Mouse (Mus musculus) embryo, embryonic 11.5 days (tissue): ENCODE results near the gene Lgals4.

Experiments
- DNase-seq: peaks from one replicate; pipeline ENCODE4 v3.0.0-alpha.2; 2012; ENCODE audit warnings: low read depth, low spot score

The Lgals4 gene

DNA sequence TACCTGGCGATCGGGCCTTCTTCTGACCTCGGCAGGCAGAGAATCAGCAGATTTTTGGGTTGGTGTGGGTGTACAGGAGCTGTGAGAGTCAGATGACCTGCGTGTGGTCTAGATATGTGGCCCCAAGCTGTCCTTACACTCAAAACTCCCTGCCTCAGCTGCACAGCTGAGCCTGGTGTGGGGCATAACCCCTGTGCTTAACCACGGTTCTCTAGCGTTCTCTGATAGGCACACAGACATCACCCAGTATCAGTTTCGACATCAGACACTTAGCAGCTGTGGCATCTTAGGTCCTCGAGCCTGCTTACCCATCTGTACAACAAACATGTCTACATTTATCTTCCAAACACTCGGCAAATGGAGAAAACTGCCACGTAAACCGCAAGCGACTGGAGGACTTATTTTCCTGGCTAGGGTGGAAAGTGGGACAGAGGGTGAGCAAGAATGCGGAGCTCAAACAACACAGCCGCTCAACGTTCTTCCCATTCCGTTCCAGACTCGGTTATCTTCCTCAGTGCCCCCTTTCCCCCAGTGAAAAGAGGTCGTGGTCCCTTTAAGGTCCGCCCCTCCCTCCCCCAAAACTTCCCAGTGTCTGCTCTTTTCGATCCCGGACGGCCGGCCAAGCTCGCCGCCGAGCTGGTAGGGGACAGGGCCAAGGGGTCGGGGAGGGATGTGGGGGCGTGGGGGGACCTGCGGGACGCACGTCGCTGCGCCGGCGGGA is 25.3 kb upstream of the Lgals4 start, which contains the start of gene Hnrnpl:
TSS of gene Hnrnpl (plus strand) at position 321 of the 721 bp plus-strand sequence.
- no peak for DNase-seq

DNA sequence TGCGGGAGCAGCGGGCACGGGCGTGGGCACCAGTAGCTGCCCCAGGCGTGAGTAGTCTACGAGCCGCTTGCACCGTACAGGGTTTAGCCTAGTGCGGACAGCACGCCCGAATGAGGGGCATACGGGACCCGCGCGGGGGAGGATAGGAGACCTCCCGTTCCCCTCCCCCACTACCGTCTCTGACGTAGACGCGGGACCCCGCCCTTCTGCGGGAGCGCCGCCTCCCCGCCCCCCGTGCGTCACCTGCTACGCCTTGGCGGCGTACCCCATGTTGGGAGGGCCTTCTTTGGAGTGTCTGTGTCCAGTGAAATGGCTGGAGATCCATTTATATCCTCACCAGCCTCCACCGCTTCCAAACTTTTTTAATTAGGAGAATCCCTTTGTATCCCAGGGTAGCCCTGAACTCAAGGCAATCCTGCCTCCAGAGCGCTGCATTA is 24.7 kb upstream of the Lgals4 start:
- DNase-seq: peak; percentile 86

DNA sequence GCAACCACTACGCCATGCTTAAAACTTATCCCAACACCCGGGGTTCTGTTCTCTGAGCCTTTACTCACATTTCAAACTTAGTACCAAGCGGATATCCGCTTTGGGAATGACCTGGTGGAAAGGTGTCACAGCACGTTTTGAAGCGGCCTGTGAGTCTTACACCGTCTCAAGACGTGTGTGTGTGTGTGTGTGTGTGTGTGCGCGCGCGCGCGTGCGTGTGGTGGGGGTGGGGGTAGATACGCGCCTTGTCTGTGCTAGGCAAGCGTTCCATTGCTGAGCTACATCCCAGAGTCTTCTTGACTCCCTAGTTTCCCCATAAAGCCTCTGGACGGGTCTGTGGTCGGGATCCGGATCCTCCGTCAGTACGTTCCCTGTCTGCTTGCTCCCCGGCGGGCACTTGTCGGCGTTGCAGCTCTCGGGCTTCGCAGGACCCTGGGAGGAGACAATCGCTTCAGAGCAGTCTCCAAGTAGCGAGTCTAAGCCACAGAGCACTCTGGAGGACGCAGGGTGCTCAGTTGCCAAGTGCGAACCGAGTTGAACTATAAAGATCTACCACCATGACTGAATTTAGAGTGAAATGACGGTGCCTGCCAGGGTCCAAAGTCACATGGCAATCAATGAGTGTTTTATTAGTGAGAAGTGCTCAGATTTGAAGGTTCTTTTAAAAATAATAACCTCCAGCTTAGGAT is 24.1 kb upstream of the Lgals4 start:
- peak; percentile 46 for DNase-seq

DNA sequence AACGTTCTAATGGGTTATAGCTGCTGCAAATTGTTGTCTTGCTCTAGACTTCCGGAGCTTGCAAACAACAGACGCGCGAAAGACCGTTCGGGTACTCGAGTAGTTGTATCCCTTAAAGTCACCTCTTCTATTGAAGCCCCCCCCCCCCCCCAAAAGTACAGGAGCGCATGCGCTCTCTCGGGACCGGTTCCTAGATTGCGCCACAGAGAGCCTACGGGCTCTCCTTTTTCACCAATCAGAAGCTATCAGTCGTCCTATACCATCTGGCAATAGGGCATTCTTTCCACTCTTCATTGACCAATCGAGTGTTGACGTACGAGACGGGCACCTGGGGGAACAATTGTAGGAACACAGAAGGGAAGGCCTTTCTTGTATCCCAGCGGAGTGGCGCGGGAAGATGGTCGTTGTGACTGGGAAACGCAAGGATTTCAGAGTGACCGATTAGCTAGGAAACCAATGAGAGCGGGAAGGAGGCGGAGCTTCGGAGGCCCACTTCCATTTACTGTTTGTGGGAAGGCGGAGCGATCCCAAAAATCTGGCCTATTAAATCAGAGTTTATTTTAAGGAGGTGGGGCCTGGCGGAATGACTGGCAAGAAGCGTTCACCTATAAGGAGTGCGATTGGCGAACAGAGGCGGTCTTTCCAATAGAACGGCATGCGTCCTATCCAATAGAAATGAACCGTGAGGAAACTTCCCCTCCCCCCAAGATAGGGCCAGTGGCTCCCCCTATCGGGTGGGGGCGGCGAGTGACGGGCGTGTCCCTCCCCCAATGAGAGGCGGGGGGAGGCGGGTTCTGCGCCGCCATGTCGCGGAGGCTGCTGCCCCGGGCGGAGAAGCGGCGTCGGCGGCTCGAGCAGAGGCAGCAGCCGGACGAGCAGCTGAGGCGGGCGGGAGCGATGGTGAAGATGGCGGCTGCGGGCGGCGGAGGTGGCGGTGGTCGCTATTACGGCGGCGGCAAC is 23.3 kb upstream of the Lgals4 start:
- DNase-seq: peak; percentile 98

DNA sequence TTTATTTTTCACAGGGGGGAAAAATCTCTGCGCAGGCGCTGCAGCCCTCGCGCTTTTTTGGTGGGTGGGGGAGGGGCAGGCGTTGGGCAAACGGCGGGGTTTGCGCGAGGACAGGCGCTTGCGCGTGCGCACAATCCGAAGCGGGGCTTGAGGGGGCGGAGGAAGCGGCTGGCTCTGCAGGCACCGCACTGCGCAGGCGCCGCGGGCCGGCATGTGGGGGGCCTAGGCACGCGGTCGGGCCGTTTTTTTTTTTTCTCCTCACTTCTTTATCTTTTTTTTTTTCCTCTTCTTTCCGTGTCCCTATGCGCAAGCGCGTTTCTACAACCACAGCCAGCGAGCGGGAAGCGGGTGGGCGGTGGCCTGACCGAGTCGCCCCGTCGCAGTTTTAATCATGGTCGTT is 22.4 kb upstream of the Lgals4 start:
- peak; percentile 92 for DNase-seq

DNA sequence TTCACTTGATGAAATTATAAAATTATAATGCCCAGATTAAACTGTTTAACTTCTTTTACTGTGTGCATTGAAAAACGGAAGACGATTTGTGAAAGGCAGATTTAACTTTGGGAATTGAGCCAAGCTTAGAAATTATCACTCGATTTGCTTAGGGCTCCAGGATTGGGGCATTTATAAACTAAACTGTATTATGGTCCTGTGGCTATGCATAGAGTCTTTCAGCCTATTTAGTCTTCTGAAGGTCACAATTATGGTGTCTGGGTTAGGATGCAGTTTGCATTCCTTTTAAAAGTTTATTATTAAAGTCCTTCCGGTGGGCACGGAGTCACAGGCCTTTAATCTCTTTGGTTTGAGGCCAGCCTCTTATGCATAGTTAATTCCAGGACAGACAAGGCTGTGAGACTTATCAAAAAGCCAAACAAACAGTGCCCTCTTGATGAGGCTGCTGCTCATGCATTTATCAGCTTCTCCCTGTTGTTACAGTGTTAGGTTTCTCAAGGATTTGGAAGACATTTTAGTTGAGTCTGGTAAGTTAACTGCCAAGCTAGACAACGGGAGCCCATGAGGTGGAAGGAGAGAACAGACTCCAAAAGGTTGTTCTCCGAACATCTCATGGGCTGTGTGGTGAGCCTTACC is 21.9 kb upstream of the Lgals4 start:
- no peak for DNase-seq

DNA sequence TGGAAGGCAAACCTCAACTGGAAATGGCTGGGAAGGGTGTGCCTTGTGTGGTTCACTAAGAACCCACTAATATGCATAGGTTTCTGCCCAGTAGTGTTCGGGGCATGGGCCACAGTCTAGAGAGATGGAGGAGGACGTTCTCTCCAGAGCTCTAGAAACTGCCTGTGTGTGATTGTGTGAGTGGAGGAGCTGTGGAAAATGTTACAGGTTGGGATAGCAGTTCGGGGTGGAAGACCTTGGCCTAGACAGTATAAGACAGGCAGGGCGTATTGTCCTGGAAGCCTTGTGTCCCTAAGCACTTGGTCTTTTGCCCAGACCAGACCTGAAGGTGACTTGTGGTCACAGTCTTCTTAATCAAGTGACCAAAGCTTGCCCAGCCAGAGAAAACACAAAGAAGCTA is 21.2 kb upstream of the Lgals4 start:
- no peak for DNase-seq

DNA sequence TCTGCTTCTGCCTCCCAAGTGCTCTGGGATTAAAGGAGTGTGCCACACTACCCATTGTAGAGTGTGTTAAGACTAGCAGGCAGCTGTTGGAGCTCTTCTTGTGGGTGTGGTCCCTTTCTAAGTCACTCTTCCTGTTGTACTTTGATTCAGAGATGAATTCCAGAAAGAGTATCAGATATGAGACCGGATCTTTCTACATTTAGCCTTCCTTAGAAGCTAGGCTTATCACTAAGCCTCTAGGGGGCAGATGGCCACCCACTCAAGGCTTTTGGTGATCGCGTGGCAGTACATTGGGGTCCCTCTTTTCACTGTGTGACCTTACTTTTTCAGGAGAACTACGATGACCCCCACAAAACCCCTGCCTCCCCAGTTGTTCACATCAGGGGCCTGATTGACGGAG is 20.7 kb upstream of the Lgals4 start:
- DNase-seq: no peak

DNA sequence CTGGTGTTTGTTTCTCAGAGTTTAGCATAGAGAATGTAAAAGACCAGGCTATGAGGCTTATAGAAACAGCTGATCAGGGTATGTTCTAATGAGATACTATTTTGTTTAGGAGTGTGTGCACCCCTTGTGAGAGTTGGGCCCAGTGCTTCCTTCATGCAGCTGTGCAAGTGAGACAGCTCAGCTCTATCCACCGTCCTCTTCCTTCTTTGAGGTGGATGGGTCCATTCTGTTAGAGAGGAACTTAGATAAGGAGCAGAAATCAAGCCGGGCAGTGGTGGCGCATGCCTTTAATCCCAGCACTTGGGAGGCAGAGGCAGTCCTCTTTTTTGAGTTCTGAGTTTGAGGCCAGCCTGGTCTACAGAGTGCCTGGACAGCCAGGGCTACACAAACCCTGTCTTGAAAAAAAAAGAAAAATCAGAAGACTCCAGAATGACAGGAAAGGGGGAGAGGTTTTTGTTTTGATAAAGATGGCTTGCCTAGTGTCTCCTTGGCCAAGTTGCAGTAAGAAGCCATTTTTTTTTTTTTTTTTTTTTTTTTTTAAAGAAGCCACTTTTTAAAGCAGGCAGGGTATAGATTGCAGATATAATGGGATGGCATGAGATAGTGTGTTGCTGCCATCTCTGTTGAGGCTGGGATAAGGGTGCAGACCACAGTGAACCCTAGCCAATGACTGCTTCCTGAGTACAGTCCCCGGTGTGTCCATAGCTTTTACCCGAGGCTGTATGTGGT is 19.2 kb upstream of the Lgals4 start:
- DNase-seq: no peak

DNA sequence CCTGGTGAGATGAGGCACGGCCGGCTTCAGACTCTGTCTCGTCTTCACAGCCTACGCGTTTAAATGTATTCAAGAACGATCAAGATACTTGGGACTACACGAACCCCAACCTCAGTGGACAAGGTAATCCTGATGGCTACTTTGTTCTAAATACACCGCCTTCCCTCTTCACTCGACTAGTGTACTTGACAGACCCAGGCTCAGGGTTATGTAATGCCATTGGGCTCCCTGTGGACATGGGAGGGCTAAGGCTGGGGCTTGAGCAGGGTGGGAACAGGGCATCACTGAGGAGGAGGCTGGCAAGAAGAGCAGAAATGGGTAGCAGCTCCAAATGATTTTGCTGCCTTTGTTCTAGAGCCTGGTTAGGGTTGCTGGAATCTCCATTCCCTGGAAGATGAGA is 18.4 kb upstream of the Lgals4 start:
- DNase-seq: no peak

DNA sequence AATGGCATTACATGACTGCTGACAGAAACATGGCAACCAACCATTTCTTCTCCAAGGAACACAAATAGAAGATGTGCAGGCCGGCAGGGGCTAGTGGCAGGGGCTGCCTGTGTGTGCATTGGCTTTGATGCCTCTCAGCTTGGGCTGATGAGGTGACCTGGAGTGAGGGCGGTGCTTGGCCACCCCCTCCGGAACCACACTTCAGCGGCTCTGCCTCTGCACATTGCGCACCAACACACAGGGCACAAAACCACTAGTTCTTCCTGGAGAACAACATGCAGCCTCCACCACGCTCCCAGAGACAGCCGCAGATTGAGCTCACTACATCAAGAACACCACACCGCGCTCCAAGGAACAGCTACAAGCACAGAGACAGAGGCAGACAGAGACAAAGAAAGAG is 17.5 kb upstream of the Lgals4 start:
- DNase-seq: no peak

DNA sequence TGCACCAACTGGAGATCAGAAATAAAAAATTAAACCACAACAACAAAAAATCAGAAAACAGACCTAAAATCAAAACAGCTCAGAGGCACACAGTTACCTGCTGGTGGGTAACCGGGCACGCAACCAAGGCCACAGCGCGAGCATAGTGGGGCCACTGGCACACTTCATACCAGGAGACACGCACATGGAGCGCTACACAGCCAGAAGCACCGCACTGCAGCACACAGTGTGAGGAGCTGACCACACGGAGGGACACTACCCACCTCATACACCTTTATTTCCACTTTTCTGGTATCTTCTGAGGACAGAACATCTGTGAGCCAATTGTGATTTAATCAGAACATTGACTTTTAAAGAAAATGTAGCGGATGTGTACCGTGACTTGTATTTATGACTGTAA is 16.7 kb upstream of the Lgals4 start:
- no peak for DNase-seq

DNA sequence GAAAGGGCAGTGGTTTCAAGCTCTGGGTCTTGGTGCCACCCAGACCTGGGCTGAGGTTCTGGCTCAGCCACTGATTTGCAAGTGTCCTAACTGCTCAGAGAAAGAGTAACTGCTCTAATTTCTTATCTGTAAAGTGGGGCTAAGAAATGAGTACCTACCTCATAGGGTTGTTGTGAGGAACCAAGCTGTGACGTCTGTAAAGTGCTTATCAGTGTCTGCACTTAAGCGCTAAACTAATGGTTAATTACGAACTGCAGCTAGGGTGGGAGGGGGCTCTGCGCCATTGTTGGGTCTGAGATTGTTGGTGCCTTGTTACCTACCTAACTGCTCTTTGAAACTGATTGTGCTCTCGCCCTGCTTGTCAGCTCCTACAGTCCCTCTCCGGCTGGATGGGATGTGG is 16.1 kb upstream of the Lgals4 start:
- no peak for DNase-seq

DNA sequence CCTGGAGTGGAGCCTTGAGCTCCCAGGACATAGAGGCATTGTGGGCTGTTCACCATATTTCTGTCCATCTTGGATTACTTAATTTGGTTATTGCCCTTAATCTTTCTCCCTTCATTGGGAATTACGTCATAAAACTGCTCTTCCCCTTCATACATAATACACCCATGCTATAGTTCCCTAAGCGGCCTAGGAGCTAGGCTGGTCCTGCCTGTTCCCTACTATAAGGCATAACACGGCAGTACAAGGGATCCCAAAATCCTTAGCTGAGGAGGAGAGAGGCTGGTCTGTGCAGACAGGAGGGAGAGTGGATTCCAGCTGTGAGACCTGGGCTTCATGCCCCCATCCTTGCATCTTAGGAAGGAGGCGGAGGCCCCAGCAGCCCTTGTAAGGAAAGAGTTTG is 15.7 kb upstream of the Lgals4 start:
- DNase-seq: no peak

DNA sequence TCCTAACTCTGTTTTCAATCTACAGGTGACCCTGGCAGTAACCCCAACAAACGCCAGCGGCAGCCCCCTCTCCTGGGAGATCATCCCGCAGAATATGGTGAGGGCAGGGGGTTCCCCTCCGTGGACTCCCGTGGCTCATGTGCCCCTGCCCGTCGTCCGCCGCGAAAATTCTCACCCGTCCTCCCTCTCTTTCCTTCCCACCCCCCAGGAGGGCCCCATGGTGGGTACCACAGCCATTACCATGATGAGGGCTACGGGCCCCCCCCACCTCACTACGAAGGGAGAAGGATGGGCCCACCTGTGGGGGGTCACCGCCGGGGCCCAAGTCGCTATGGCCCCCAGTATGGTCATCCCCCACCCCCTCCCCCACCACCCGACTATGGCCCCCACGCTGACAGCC is 15.2 kb upstream of the Lgals4 start:
- DNase-seq: no peak

DNA sequence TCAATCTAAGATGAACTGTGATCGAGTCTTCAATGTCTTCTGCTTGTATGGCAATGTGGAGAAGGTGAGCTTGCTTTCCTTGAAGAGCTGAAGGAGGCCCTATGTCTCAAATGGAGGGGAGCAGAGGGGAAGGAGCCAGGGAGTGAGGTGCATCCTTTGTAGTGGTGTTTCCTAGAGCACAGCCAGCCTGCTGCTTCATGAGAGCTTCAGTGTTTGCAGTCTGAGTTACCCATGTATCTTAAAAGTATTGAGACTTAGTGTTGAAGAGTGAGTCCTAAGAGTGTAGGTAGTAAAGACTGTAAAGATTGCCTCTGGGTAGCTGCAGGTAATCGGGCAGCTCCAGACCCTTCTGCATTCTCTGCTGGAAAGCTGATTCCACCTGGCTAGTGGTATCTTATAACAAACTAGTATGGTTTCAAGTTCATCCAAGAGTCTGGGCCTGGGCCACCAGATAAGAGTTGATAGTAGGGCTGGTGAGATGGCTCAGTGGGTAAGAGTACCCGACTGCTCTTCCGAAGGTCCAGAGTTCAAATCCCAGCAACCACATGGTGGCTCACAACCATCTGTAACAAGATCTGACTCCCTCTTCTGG is 14.7 kb upstream of the Lgals4 start:
- no peak for DNase-seq

DNA sequence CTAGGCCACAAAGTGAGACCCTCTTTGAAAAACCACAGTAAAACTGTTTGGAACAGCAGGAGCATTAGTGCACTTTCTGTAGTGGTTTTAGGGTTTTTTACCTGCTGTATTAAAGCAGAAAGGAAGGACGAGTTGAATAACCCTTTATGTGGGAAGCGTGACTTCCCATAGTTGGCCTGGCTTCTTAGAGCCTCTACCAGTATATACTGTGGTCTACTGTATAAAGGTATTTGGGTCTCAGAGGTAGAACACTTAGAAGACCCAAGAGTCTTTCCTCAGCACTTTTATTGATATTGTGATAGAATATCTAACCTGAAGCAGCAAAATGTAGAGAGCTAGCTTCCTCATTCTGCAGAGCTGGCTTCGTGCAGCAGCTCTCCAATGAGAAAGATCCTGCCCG is 14.1 kb upstream of the Lgals4 start:
- no peak for DNase-seq

DNA sequence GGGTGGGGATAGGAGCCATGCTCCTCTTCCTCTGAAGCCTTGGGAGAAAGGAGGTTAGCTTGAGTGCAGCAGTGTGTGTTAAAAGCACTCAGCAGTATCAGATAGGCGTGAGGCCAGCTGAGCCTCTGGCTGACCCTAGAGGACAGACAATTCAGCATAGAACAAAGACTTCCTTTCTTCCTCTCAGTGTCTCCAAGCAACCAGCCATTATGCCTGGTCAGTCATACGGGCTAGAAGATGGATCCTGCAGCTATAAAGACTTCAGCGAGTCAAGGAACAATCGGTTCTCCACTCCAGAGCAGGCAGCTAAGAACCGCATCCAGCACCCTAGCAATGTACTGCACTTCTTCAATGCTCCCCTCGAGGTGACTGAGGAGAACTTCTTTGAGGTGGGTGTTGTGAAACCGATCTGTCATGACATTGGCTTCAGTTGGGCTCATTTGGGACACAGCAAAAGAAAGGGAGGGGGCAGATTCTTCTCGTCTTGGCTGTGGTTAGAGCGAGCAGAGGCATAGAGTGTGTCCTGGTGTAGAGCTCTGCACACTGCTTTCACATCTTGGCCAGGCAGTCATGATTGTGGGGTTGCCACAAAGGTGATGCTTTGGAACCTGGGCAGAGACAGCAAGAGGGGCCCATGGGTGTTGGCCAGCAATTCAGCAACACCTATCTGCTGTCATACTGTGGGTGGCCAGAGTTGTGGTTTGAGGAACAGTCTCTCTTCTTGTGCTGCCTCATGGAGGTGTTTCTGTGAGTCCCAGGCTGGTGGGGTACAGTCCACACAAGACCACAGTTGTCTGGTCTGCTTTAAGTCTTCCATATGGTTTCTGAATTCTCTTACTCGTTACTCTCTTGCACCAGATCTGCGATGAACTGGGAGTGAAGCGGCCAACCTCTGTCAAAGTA is 13.0 kb upstream of the Lgals4 start:
- DNase-seq: no peak

DNA sequence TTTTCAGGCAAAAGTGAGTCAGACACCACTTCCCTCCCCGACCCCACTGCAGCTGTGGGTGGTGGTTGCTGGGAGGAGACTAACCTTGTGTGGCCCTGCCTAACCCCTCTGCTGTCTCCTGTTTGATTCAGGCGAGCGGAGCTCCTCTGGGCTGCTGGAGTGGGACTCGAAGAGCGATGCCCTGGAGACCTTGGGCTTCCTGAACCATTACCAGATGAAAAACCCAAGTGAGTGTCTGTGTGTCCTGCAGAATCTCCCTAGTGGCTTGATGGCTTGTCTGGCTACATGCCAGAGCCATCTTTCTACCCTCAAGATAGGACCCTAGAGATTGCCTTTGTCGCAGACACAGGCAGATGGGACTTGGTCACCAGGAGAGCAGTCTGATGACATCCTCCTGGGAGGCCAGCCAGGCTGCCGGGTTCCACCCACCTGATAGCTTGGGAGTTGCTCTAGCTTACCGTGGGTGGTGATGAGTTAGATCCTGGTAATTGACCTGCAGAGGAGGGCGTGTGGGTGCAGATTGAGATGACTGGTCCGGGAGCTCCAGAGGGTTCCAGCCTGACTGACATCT is 12.3 kb upstream of the Lgals4 start:
- no peak for DNase-seq
